Mouse (Mus musculus) lung, adult 2 months (tissue): ENCODE results near the gene Ywhah. TPM values are rescaled to one million over a fixed set of nuclear protein-coding genes. Genes with fewer than 3 reads are reported as not detected.
A peak's percentile ranks its signal among the peaks of the same experiment; 100 is the strongest.
"Not testable (repeated sequence)": the region's sequence is repeated elsewhere in the genome, so short reads cannot be mapped to it uniquely, and the experiment has no call there.

ENCODE experiments used
- DNase-seq: peaks from one replicate; pipeline ENCODE4 v3.0.0; 2022
- H3K4me1 ChIP-seq: fragments of 200-500 bp; 2 replicates; pipeline ENCODE4 v1.6.1; 2011; ENCODE audit warnings: low read length; ENCODE audit not compliant: control insufficient read depth, insufficient read depth
- H3K4me3 ChIP-seq: fragments of 200-500 bp; replicated peaks from 2 replicates; pipeline ENCODE3; 2011; ENCODE audit warnings: low read depth, mild to moderate bottlenecking, control low read depth, low read length; ENCODE audit errors: extremely low read depth
- CTCF ChIP-seq: fragments of 200-500 bp; IDR thresholded peaks from 2 replicates; pipeline ENCODE4 v1.5.1; 2011; ENCODE audit warnings: mild to moderate bottlenecking, low read length, control low read depth; ENCODE audit not compliant: insufficient read depth
- POLR2A ChIP-seq: fragments of 200-500 bp; IDR thresholded peaks from 2 replicates; pipeline ENCODE4 v1.6.1; 2011; ENCODE audit warnings: low read depth, mild to moderate bottlenecking, control low read depth, low read length, borderline replicate concordance; ENCODE audit errors: extremely low read depth
- WGBS: fragments of 180-500 bp; shearing (Covaris S2); methylation state at CpG from one replicate; pipeline ENCODE4 v1.1.7; 2018; 5-methylcytosine and 5-hydroxymethylcytosine counted together
- polyA plus RNA-seq: library from polyadenylated mRNA; depleted of rRNA; stranded (reverse); fragments of >200 nt; gene quantifications from 2 replicates; pipeline ENCODE4 v1.2.3, GENCODE M21; 2012

The Ywhah gene
- polyA plus RNA-seq, 1 experiment, result 136 TPM

DNA sequence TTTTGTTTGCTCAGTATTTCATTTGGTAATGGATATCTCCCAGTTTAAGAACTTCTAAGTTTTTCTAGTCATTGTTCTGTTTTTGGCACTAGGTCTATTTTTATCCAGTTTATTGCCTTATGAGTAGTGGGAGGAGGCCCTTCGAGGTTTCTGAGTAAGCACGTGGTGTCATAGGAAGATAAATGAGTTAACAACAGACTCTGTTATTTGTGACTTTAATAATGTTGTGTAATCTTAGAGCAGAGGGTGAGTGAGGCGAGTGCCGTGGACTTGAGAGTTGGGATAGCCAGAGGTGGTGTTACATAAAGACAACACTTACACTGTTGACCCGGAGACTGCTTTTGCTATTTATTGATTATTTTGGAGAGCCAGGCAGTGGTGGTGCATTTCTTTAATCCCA is 5.9 kb downstream of the Ywhah start:
- Histone ChIP-seq H3K4me1 (peaks cover 12% of the 10 kb centered on the region), H3K4me3 (no peak overlapping the region)
- WGBS, result 20% methylated on average over 5 of the region's 5 CpGs
- DNase-seq, result no peak
- TF ChIP-seq CTCF (no peak), POLR2A (no peak)

DNA sequence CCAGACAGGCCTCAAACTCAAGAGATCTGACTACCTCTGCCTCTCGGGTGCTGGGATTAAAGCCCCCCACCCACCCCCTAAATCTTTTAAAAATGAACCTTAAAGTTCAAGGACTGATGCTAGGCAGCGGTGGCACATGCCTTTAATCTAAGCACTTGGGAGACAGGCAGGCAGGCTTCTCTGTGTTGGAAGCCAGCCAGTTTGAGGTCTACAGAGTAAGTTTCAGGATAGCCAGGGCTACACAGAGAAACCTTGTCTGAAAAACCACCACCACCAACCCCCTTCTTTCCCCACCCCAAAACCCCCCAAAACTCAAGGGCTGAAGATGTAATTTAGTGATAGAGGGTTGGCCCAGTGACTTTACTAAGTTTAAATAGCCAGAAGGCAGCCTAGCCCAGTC is 10.0 kb downstream of the Ywhah start:
- Histone ChIP-seq H3K4me3 (no peak overlapping the region), H3K4me1 (peaks cover 5% of the 10 kb centered on the region)
- DNase-seq, result no peak
- TF ChIP-seq CTCF (no peak), POLR2A (no peak)
- 65% methylated on average over 2 of the region's 2 CpGs for WGBS

DNA sequence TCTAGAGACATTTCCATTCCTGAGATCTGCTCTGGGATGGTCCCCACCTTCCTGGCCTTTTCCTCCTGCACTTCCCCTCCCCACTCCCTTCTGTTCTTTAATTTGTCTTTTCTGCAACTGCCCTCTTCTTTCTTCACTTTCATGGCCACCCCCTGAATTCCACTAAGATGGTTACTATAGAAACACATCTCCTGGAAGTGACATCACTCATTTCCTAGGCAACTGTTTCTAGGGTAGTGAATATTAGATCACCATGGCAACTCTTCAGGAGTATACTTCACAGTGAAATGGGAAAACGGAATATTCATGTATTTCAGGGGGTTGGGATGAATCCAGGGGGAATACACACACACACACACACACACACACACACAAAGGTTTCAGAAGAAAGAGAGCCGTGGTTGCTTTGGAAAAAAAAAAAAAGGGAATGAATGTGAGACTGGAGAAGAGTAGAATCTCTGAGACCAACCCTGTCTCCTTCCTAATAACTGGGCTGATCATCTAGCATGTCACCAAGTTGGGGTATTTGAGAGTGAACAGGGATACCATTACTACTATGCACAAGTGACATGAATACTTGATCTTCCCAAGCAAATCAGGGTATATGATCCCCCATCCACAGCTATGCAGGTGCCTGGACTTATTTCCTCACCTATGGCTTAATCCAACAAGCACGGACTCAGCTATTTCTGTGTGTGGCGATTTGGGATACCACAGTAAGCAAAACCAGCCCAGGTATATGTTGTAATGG is 12.0 kb downstream of the Ywhah start:
- Histone ChIP-seq H3K4me1 (no peaks in the 10 kb centered on the region), H3K4me3 (no peak overlapping the region)
- TF ChIP-seq POLR2A (no peak), CTCF (no peak)
- 57% methylated on average over 4 of the region's 4 CpGs for WGBS
- no peak for DNase-seq

DNA sequence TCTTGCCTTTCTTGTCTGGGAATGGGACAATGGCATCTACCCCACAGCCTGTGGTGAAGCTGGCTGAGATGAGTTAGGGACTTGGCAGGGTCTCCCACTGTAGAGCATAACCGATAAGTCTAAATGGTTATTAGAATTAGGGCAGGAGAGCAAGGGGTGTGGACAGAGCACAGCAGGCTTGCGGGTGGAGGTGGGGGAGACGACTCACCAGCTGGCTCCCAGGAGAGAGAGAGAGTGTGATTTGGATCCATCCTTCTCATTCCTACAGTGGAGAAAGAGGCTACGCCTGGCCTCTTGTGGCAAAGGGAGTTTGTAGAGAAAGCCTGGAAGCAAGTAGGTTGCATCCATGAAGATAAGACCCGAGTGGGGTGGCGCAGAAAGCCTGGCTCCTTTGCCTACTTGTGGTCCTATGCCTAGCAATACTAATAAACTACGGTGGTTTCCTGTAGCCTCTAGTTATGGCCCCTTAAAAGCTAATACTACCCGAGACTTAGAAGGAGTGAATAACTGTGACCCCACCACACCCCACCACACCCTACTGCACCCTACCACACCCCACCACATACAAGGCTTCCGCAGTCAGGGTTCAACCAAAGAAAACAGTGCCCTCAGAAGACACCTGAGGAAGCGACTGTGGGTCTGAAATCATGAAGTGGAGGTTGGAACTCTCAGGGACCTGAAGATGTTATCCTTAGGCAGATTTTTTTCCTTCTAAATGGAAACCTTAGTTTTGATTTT is 13.6 kb downstream of the Ywhah start:
- 86% methylated on average over 10 of the region's 10 CpGs for WGBS
- no peak overlapping the region for H3K4me3 ChIP-seq
- no peak for TF ChIP-seq CTCF
- TF ChIP-seq POLR2A, result no peak
- DNase-seq, result no peak
- no peaks in the 10 kb centered on the region for H3K4me1 ChIP-seq

DNA sequence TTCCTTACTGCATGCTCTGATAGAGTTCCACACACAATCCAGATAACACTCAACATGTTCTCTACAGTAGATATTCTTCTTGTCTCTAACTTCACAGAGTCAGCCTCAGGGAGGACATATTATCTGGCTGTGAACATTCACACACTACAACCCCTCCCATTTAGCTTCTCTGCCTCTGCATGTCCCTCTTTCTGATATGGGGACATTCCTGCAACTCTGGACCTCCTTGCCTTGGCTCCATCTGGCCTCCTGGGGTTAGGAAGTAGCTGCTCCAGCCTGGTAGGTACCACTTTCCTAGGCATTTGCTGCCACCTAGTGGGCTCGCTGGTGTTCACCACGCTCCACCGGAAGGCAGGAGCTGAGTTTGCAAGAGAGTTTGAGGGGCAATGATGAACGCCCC is 14.5 kb downstream of the Ywhah start:
- WGBS, result 1% methylated on average over 4 of the region's 4 CpGs
- peak; percentile 97 for TF ChIP-seq CTCF
- TF ChIP-seq POLR2A, result no peak
- Histone ChIP-seq H3K4me3 (no peak overlapping the region), H3K4me1 (no peaks in the 10 kb centered on the region)
- peak; percentile 74 for DNase-seq

DNA sequence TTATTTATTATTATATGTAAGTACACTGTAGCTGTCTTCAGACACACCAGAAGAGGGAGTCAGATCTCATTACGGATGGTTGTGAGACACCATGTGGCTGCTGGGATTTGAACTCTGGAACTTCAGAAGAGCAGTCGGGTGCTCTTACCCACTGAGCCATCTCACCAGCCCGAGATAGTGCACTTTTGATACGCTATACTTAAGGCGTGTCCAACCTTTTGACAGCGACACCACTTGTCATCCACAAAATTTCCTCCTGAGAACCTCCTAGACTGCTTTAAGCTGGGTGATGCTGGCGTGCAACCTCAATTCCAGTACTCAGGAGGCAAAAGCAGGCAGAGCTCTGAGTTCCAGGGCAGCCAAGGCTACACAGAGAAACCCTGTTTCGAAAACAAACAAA is 15.0 kb downstream of the Ywhah start:
- H3K4me1 ChIP-seq, H3K4me3 ChIP-seq, DNase-seq: not testable (repeated sequence)
- 51% methylated on average over 8 of the region's 8 CpGs for WGBS

DNA sequence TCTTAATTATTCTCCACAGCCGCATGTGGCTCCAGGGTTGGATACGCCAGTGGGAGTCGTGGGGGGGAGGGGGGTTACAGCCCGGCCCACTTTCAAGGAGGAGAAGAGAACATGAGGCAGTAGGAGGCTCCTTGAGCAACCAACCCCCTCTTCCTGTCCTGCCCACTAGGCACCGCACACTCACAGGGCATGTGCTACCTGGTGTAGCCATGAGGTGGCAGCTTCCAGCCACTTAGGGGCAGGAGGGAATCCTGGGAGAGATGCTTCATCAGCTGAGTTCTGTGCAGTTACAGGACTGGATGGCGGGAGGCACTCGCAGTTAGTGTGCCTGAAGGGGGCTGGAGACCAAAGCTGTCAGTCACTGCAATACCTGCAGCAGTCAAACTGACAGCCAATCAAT is 15.5 kb downstream of the Ywhah start:
- no peak for DNase-seq
- Histone ChIP-seq H3K4me3 (no peak overlapping the region), H3K4me1 (no peaks in the 10 kb centered on the region)
- TF ChIP-seq POLR2A (no peak), CTCF (no peak)
- 29% methylated on average over 7 of the region's 7 CpGs for WGBS

DNA sequence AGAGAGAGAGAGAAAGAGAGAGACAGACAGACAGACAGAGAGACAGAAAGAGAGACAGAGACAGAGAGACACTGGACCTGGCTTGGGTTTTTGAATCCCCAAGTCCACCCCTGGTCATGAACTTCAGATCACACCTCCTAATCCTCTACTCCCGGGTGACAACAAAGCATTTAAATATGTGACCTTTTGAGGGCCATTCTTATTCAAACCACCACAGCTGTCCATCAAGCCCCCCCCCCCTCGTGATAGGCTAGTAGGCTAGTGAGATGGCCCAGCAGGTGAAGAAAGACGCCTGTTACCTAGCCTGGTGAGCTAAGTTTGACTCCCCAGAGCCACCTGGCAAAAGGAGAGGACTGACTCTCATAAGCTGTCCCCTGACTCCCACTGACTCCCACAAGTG is 16.3 kb downstream of the Ywhah start:
- WGBS, result 54% methylated on average over 3 of the region's 3 CpGs
- Histone ChIP-seq H3K4me3 (no peak overlapping the region), H3K4me1 (0 out of 2 replicates have a peak, but pooled peaks cover 2% of the 10 kb centered on the region)
- no peak for TF ChIP-seq POLR2A
- no peak for DNase-seq

DNA sequence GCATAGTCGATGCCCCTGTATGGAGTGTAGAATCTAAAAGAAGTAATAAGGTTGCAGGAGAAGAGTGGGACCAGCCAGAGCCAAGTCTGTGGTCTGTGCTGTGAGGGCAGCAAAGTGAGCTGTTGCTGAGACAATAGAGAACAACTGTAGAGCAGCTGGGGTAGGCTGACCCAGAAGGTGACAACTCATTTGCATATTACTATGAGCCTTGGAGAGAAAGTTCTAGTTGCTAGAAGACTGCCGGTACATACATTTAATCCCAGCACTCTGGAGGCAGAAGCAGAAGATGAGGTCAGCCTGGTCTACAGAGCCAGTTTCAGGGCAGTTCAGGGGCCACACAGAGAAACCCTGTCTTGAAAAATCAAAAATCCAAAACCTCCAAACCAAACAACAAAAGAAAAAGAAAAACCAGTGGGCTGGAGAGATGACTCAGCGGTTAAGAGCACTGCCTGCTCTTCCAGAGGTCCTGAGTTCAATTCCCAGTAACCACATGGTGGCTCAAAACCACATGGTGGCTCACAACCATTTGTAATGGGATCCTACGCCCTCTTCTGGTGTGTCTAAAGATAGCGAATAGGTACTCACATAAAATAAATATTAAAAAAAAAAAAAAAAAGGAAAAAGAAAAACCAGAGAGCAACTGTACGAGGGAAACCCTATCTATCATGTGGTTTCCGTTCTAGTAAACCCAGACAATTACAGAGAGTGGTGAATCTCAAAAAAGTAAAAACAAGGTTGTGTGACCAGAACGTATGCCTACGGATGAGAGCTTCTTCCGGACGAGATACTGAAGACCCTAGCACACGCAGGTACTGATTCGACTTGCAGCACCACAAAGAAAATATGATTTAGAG is 20.3 kb downstream of the Ywhah start:
- 38% methylated on average over 13 of the region's 13 CpGs for WGBS
- no peak for DNase-seq
- H3K4me1 ChIP-seq, result 0 out of 2 replicates have a peak, but pooled peaks cover 2% of the 10 kb centered on the region
- no peak overlapping the region for H3K4me3 ChIP-seq
- TF ChIP-seq CTCF (no peak), POLR2A (no peak)
